ENCODE assay signal across 10 mouse cellular contexts in the genomic region with DNA sequence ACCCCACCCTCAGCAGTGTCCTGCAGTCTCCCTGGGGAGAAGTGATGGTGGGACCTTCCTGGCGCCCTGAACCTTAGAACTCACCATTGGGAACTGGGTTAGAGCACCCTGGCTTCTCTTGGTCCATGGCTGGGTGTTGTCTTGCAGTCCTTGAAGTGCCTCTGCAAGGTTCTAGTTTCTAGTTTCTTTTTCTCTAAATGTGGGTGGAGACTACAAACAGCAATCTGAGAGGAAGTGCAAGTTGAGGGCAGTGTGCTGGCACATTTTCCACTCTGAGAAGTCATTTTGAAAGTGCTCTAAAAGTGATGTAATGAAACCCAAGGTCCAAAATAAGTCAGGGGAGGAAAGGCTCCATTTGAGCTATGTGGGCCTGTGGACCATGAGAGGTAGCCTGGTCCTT. TPM values are rescaled to one million over a fixed set of nuclear protein-coding genes. Genes with fewer than 3 reads are reported as not detected.
A peak's percentile ranks its signal among the peaks of the same experiment; 100 is the strongest.
DNase-seq lines count a peak whose midpoint lies in the region; ATAC-seq and TF ChIP-seq lines count a peak whose summit lies in the region.
"Not testable (repeated sequence)": the region's sequence is repeated elsewhere in the genome, so short reads cannot be mapped to it uniquely, and the experiment has no call there.
"Had no signal": no experiment of that assay in that cellular context is flagged by ENCODE, and none has a peak within 500 bp of the region (broad histone marks: within the 10 kb centered on the region; RNA-seq: fewer than 3 reads in every experiment).

A gene (minus strand): TSS at position 163 of the 400 bp plus-strand sequence.

- H3K4me3 ChIP-seq in MEL (ENCODE audit: control insufficient read depth in 1 of 2, insufficient read depth in 1 of 2, low read depth in 2 of 2, low read length in 2 of 2) = peak within 1 kb of the TSS in 1 of 2 experiments; percentile 39; a peak in 1 of 4 replicates
- H3K4me3 ChIP-seq in brown adipose tissue, adult 24 weeks (ENCODE audit: insufficient read depth, low read depth, low read length) = peak within 1 kb of the TSS; percentile 38
- peak within 1 kb of the TSS; percentile 38 for H3K4me3 ChIP-seq in thymus, adult 2 months (ENCODE audit: control insufficient read depth, insufficient read depth, low read length)

- TF ChIP-seq RAD21 in MEL (IDR thresholded peaks at IDR 0.05; ENCODE audit: low read depth, low read length) = not testable (repeated sequence)

- not testable (repeated sequence) for TF ChIP-seq POLR2A in MEL (IDR thresholded peaks at IDR 0.05; ENCODE audit: control insufficient read depth in 1 of 2, insufficient read depth in 1 of 2, low read depth in 1 of 2, low read length in 2 of 2, poor library complexity in 1 of 2); thymus, adult 2 months (IDR thresholded peaks at IDR 0.05; ENCODE audit: control insufficient read depth, extremely low read depth, insufficient read depth, low read length, poor library complexity)

- H3K36me3 ChIP-seq in MEL (ENCODE audit: control insufficient read depth in 1 of 2, insufficient read depth in 2 of 2, low read length in 2 of 2); thymus, adult 2 months (ENCODE audit: control insufficient read depth, insufficient read depth, low read length): not testable (repeated sequence)

- not testable (repeated sequence) for H3K79me2 ChIP-seq in MEL (ENCODE audit: control insufficient read depth, insufficient read depth, low read length, poor library complexity)

- H3K27ac ChIP-seq in MEL (ENCODE audit: control insufficient read depth, low read depth, low read length); brown adipose tissue, adult 24 weeks (replicated peaks; ENCODE audit: low read depth, low read length): not testable (repeated sequence)
- peak within 1 kb of the TSS; percentile 51 for H3K27ac ChIP-seq in thymus, adult 2 months (ENCODE audit: control insufficient read depth, insufficient read depth, low read length)

- DNase-seq in 3T3-L1 (ENCODE audit: low read depth, low spot score) = peak; percentile 45
- peak; percentile 10 for DNase-seq in MEL (ENCODE audit: low read depth, low spot score)
- peak; percentile 83 for DNase-seq in induced T-regulatory cell, adult 2 months (ENCODE audit: low read depth)
- DNase-seq in layer of hippocampus, adult 9-10 months (ENCODE audit: low spot score) = peak; percentile 20
- peak; percentile 55 for DNase-seq in lung, postnatal 36 days
- DNase-seq in thymus, adult 2 months = not testable (repeated sequence)

- not testable (repeated sequence) for H3K9ac ChIP-seq in MEL (ENCODE audit: control insufficient read depth, low read depth, low read length, poor library complexity, severe bottlenecking)

- H3K27me3 ChIP-seq in MEL (ENCODE audit: control insufficient read depth in 1 of 2, insufficient read depth in 2 of 2, low read length in 2 of 2); thymus, adult 2 months (ENCODE audit: control insufficient read depth, insufficient read depth, low read length): not testable (repeated sequence)

- H3K9me3 ChIP-seq in MEL (replicated peaks; ENCODE audit: insufficient read depth, low read length) = not testable (repeated sequence)

- H3K4me1 ChIP-seq in MEL (ENCODE audit: control insufficient read depth in 1 of 2, insufficient read depth in 2 of 2, low read length in 2 of 2); brown adipose tissue, adult 24 weeks (ENCODE audit: control insufficient read depth, insufficient read depth, insufficient read length, low read length); thymus, adult 2 months (replicated peaks; ENCODE audit: control insufficient read depth, insufficient read depth, low read length): not testable (repeated sequence)

- 67% methylated on average over 1 of the region's 1 CpGs for WGBS in thymus, adult 2 months

- not testable (repeated sequence) for TF ChIP-seq CTCF in MEL (IDR thresholded peaks at IDR 0.05 in 2 of 3, conservative IDR thresholded peaks at IDR 0.05 in 1 of 3; ENCODE audit: control insufficient read depth in 1 of 3, insufficient read depth in 1 of 3, low read depth in 2 of 3, low read length in 3 of 3, poor library complexity in 1 of 3, severe bottlenecking in 1 of 3); thymus, adult 2 months (IDR thresholded peaks at IDR 0.05; ENCODE audit: borderline replicate concordance, control insufficient read depth, extremely low read depth, insufficient read depth, low read length, poor library complexity)

- not testable (repeated sequence) for TF ChIP-seq EP300 in MEL (IDR thresholded peaks at IDR 0.05; ENCODE audit: low read depth in 1 of 2, low read length in 2 of 2)

- ATAC-seq in neutrophil, adult 5-6 weeks (ENCODE audit: extremely low read depth, insufficient number of reproducible peaks, low FRiP score, poor library complexity, severe bottlenecking) = peak; percentile 88

RNA-seq across cellular contexts. Expression of the gene that starts here (rescaled TPM):
- total RNA-seq in MEL (2012; rRNA removed) = not detected in 2 replicates
- under 1 TPM in 1 of 2 experiments, not detected in 1; 0.35 TPM for polyA plus RNA-seq in MEL (2012; ENCODE audit: insufficient read depth in 1 of 2, insufficient read length in 2 of 2, low read depth in 1 of 2, low replicate concordance in 2 of 2, missing spikeins in 1 of 2)
- polyA plus RNA-seq in brown adipose tissue, adult 24 weeks (2012; ENCODE audit: insufficient read depth, insufficient read length, missing spikeins) = 1.2 and 2.0 TPM in 2 replicates
- total RNA-seq in neutrophil, adult 5-6 weeks (2017) = 49.8 and 55.0 TPM in 2 replicates
- polyA plus RNA-seq in thymus, adult 2 months (2012; rRNA removed) = 2.7 and 4.1 TPM in 2 replicates
- total RNA-seq: layer of hippocampus, postnatal 14 days; left cerebral cortex, postnatal 14 days had no signal

Comparison
In these comparisons a context has a peak if more than half of its experiments do, and no peak if none do; other contexts are left out.
1. RNA of the gene that starts here (total RNA-seq): 49.8 to 55.0 TPM in neutrophil, adult 5-6 weeks; not detected in MEL; every median in the first group is over 10 times any median in the second.
2. Peak in DNase-seq in MEL; RNA of the gene not detected or under 1 TPM.